Mouse (Mus musculus) frontal cortex, postnatal 14 days (tissue): ENCODE results near the gene Spock2.
"Not testable (repeated sequence)": the region's sequence is repeated elsewhere in the genome, so short reads cannot be mapped to it uniquely, and the experiment has no call there.

Source experiments
- DNase-seq, 2 experiments: peaks; one replicate each; pipeline ENCODE4 v3.0.0; 2022; ENCODE audit warnings: low spot score in 2 of 2

The Spock2 gene

DNA sequence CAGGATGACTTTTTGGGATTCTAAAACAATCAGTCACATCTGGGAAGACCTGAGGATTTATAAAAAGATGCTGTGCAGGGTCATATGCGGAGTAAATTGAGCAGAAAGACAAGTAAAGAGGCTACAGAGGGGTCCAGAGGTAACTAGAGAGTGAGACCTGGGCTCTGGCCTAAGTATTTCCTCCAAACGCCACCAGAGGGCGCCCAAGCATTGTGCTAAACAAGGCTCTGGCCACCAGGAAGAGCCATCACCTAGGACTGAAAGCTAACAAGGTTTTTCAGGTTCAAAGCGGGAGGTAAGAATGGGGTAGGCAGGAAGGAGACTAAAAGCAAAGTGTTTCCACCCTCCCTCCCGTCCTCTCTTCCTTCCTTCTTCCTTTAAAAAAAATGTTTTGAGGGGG is 42.1 kb downstream of the Spock2 start:
- DNase-seq, result peak in 1 of 2 experiments; percentile 74

DNA sequence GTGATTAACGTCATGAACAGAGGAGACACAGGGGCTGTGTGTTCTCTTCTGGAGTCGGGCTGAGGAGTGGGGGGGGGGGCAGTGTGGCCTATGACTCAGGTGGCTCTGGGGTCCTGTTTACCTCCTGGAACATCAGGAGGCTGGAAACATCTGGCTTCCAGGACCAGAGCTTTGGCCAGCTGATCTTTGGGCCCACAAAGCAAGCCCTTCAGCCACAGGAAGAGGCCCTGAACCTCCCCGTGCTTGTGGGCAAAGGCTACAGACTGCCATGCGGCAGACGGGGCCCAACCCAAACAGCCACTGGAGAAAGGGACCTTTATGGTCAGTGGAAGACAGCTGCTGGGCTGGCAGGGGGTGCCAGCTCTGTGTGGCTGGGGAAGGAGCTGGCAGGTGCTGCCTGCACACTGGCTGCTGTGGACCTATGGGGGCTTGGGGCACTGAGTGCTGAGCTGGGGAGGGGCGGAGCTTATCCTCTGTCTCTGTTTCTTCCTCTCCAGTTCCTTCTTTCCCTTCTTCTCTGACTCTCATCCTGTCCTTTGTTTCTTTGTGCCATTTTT is 45.2 kb downstream of the Spock2 start:
- DNase-seq, result no peak

DNA sequence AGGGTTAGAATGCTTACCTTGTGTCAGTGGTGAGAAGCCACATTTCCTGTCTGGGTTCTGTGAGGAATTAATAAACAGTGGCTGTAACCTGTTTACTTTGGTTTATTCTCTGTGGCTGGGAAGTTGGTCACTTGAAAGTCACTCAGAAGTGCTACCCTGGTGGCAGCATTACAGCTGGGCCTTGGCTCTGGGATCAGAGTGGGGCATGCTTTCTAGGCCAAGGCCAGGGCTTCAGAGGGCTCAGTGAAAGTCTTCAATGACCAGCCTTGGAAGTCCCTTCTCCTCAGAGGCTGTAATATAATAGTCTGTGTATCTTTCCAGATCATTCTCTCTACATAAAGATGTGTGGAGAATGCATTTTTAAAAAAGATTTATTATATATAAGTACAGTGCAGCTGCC is 50.0 kb downstream of the Spock2 start:
- DNase-seq, result no peak

DNA sequence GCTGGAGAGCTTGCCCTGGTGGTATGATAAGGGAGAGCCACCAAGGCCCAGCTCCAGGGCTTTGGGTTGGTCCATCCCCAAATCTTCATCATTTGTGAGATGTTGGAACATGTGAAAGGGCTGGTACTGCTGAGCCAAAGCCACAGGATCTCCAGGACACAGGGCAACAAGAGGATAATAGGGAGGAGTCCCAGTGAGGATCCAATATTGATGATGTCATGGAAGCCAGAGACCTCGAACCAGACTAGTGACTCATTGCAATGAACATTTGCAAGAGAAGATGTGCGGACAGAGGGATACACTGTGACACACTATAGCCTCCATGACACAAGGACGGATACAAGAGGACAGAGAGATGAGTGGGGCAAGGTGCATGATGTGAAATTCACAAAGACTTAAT is 52.1 kb downstream of the Spock2 start:
- no peak for DNase-seq

DNA sequence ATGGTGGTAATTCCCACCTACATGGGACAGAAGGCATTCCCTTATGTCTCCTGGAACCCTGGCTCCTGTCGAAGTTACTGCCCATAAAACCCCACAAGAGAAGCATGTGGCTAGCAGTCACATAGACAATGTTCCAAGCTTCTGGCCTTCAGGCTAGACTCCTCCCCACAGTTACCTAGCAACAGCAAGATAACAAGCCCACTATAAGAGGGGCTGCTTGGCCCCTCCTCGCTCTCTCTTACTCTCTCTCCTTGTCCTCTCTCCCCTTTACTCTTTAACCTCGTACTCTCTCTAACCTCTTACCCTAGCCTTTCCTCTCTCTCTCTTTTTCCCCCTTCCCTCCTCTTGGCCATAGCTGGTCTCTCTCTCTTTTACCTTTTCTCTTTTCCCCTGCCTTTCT is 55.4 kb downstream of the Spock2 start:
- not testable (repeated sequence) for DNase-seq

DNA sequence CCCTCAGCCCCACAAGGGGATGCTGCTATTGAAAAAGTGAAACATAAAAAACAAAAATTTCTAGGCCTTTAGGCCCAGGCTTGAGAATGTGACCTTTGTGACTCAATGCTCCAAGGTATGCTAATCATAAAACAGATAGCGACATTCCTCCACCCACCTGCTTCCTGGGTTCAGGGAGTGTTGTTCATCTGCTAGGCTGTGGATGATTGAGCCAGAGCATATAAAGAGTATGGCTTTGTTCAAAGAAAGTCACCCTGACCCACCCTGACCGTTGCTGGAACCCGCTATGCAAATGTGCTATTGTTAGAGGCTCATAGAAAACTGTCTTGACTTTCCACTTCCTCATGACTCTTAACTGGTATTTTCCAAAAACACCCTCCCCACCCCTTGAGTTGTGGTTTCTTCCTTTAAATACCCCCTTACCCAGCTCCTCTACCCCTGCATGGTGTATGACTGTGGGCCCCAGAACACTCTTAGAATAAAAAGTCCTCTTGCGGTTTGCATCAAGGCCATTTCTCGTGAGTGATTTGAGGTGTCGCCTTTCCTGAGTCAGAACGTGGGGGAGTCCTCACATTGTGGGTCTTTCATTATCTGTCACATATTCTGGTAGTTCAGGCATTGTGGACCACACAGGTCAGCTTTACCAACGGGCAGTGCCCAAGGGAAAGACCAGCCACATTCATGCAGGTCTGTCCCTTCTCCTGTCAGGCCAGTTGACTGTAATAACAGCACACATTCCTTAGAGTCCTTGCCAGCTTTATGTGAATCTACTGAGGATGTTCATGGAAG is 56.4 kb downstream of the Spock2 start:
- not testable (repeated sequence) for DNase-seq

DNA sequence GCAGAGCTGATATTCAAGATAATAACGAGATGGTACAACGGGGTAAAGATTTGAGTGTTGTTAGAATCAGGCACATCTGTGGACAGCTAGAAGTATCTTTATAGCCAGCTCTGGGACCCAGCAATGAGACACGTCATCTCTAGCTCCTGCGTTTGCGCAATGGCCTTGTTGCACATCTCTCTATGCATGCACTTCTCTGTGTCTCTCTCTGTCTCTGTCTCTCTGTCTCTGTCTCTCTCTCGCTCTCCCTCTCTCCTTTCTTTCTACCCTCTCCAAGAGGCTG is 56.9 kb downstream of the Spock2 start:
- no peak for DNase-seq

DNA sequence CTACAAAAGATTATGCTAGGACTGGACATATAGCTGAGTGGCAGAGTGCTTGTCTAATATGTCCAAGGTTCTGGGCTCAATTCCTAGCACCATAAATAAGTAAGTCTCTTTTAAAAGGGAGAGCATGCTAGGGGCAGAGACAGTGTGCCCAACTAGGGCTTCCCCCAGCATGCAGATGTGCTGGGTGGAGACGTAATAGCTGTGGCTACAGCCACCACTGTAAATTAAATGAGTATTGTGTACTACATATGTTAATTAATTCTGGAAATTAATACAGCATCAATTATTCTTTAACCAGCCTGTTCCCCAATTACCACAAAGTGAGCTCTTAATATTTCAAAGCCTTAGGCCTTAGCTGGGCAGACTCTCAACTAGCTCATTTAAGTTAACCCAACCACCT is 58.9 kb downstream of the Spock2 start:
- DNase-seq, result no peak

DNA sequence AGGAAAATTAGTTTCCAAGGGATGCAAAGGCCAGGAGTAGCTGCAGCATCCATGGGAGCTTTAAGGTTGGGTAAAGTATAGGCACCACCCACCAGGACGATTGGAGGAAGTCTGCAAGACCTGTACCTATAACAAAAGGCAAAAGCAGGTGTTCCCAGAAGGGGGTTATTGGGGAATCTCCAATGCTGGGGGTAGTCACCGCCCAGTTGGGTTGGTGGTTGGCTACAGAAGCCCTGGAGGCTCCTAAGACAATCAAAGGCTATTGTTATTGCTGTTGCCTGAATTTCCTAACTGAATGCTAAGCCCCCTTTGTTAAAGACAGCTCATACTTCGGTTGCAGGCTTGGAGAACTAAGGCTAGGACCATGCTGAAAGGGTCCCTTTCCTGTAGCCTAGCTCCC is 60.0 kb downstream of the Spock2 start:
- no peak for DNase-seq

DNA sequence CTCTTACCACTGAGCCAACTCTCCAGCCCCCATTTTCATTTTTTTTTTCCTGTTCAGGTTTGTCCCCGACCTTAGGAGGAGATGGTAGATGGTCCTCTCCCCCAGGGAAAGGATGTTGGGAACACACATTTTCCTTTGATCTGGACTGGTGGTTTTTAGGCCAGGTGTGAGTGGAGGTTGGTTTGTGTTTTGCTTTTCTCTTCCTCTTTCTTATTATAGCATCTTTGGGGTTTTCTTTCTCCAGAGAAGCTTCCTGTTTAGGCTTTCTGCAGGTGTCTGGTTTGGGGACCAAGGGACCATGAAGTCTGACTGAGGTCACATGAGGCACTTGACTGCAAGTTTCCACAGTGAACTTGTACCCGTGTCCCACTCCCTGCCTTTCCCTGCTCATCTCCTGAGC is 62.3 kb downstream of the Spock2 start:
- no peak for DNase-seq

DNA sequence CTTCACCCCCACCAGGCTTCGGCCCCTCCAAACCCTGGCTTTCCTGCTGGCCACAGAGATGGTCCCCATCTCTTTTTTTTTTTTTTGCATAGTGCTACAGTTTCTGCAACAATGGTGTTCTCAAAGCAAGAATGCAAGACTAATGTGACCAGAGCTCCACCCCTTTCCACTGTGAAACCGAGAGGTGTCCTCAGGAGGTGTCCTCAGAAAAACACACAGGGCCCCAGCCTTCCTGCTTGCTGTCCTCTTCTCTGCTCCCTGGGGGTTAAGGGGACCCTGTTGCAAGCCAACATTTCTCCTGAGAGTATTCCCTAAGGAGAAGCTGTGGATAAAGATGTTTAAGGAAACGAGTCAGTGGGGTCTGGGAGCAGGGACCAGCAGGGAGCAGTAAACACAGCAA is 62.9 kb downstream of the Spock2 start:
- no peak for DNase-seq

DNA sequence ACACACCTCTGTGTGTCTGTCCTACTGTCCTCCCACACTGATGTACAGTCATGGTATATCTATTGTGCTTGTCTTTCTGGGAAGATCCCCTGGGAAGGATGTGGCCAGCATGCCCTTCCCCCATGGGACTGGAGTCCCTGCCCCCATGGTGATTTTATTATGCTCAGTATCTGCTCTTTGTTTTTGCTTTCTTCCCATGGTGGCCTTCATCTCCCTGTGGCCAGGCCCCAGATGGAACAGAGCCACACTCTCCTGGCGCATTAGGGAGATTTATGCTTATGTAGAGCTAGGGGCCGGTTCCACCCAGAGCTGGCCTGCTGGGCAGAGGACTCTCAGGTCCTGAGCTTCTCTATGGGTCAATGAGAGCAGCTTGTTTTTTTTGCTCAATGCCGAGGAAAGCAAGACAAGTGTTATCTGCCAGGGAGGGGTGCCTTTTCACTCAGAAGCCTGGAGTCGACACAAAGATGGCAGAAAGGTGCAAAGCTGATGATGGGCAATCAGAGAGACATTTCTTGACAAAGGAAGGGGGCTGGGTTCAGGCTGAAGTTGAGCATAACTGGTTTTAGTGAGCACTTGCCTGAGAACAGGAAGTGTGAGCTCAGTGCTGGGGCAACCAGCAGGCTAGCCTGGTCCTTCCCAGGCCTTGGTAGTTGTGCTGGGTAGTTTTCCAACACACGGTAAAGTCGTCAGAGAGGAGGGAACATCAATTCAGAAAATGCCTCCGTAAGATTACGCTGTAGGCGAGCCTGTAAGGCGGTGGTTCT is 64.5 kb downstream of the Spock2 start:
- no peak for DNase-seq

DNA sequence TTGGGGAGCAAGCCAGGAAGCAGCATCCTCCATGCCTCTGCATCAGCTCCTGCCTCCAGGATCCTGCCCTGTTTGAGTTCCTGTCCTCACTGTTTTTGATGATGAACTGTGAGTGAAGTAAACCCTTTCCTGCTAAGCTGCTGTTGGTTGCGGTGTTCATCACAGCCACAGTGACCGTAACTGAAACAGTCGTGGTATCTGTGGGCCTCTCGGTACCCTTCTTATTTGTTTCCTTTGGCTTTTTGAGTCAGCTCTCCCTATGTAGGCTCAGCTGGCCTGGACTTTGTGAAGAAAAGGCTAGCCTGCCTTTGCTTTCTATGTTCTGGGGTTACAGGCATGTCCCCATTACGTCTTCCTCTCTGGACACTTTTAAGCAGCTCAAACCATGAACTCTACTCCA is 65.3 kb downstream of the Spock2 start:
- no peak for DNase-seq

DNA sequence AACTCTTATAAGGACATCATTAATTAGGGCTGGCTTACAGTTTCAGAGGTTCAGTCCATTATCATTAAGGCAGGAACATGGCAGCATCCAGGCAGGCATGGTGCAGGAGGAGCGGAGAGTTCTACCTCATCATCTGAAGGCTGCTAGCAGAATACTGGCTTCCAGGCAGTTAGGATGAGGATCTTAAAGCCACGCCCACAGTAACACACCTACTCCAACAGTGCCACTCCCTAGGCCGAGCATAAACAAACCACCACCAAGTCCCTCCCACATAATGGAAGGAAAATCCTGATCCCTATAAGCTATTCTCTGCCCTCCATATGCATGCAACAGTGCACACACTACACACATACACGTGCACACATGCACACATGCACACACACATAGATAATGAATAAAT is 66.3 kb downstream of the Spock2 start:
- no peak for DNase-seq

DNA sequence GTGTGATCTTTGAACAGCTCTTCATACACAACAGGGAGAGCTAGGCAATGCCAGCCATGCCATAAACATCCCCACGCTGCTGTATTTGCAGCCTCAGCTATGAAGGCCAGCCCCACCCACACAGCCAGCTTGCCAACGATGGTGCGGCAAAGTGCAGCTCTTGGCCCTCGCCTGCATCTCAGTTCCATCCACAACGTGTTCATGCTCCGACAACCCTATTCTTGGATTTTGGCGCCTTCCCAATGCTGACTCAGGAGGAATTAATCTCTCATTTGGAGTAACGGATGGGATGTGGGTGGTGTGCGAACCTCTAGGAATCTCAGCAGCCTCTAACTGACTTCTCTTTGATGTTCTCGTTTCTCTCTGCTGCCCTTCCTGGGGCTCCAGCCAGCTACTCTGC is 67.0 kb downstream of the Spock2 start:
- peak; percentile 70 to 73 for DNase-seq

DNA sequence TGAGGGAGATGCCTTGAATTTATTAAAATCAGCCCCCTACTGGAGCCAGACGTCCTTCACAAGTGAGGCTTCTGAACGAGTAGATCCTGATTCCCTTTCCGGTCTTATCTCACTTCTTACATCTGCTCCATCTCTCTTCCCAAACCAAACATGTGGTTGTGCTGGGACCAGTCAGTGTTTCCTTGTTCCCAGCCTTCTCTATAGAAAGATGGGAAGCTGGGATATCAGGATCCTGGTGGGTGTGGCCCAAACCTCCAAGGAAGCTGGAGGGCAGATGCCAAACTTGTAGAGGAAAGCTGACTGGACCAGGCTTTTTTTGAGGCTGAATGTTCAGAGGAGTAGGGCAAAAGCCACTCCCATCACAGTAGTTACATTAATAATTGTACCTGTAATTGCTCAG is 68.5 kb downstream of the Spock2 start:
- DNase-seq, result no peak

DNA sequence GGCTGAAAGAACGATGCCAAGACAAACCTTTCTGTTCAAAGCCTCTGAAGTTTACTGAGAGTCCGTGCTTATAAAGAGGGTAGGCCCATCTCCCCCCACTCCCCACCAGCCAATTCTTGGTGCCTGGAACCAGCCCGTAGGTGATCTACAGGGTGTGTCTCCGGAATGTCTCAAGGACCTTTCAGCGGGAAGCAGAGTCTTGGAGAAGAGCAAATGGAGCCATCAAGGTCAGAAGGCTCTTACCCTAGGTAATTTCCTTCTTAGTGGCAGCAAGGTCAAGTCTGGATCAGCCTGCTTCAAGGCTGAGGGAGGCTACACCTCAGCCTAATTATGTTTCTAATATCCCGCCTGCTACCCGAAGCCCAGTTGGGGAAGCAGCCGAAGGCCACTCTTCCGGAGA is 69.3 kb downstream of the Spock2 start:
- not testable (repeated sequence) for DNase-seq
